Mouse (Mus musculus): ENCODE data around the gene Thoc3.

DNA sequence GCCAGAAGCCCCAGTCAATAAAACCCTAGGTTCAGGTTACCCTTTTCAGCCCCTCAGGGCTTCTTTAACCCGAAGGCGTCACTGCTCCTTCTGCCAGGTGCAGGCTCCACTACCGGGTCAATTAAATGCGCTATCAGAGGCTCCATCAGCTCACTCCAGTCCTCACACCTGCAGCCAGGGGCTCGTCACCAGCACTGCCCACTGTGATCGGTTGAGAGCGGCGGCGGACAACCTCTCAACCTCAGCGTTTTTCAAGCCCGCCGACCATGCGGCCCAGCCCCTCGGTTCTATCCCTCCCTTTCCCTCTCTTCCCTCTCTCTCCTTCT, 34.6 kb upstream of the Thoc3 start:
- no peak for TF ChIP-seq CTCF (IDR thresholded peaks at IDR 0.05; ENCODE audit: extremely low read depth, insufficient read depth, insufficient read length, insufficient replicate concordance)
- TF ChIP-seq POLR2A (IDR thresholded peaks at IDR 0.05; ENCODE audit: low read depth, low read length) = no peak
